Mouse (Mus musculus) thymus, postnatal 36 days (tissue): ENCODE results near the gene Il1f6.
A peak's percentile ranks its signal among the peaks of the same experiment; 100 is the strongest.
"Not testable (repeated sequence)": the region's sequence is repeated elsewhere in the genome, so short reads cannot be mapped to it uniquely, and the experiment has no call there.

Experiments
- DNase-seq, 2 experiments: peaks; one replicate each; pipeline ENCODE4 v3.0.0; 2022; ENCODE audit warnings: mixed read lengths in 2 of 2

Gene Il1f6

GRCm38 (mm10) chr2:24215118-24215517 is at the start of gene Il1f6:
TSS of gene Il1f6 (plus strand) at chr2:24215418.
- no peak for DNase-seq

- DNase-seq, result peak in 1 of 2 experiments; percentile 1
These were observed 33.4 kb upstream of the Il1f6 start for GRCm38 (mm10) chr2:24181683-24182331.

GRCm38 (mm10) chr2:24182423-24183147 is 32.6 kb upstream of the Il1f6 start:
- DNase-seq, result not testable (repeated sequence)

- not testable (repeated sequence) for DNase-seq
These were observed 31.1 kb upstream of the Il1f6 start for GRCm38 (mm10) chr2:24184092-24184491.

GRCm38 (mm10) chr2:24186176-24186575 is 29.0 kb upstream of the Il1f6 start, which contains the start of gene Il1f9:
TSS of gene Il1f9 (plus strand) at chr2:24186476.
- no peak for DNase-seq

- no peak for DNase-seq
These were observed 27.6 kb upstream of the Il1f6 start for GRCm38 (mm10) chr2:24187585-24187984.

GRCm38 (mm10) chr2:24188189-24188588 is 27.0 kb upstream of the Il1f6 start:
- no peak for DNase-seq

GRCm38 (mm10) chr2:24227191-24227590 is 12.0 kb downstream of the Il1f6 start:
- DNase-seq, result no peak

- DNase-seq, result no peak
These were observed 52.3 kb downstream of the Il1f6 start for GRCm38 (mm10) chr2:24267503-24267902.

GRCm38 (mm10) chr2:24273619-24274018 is 58.4 kb downstream of the Il1f6 start:
- DNase-seq, result no peak

GRCm38 (mm10) chr2:24275146-24275545 is 59.9 kb downstream of the Il1f6 start:
- DNase-seq, result no peak
